Mouse (Mus musculus) 416B (cell line): ENCODE data around the gene Cdh8.

Source experiments
- DNase-seq: peaks from one replicate; pipeline ENCODE4 v3.0.0; 2011; ENCODE audit warnings: low read depth

Cdh8 gene

DNA sequence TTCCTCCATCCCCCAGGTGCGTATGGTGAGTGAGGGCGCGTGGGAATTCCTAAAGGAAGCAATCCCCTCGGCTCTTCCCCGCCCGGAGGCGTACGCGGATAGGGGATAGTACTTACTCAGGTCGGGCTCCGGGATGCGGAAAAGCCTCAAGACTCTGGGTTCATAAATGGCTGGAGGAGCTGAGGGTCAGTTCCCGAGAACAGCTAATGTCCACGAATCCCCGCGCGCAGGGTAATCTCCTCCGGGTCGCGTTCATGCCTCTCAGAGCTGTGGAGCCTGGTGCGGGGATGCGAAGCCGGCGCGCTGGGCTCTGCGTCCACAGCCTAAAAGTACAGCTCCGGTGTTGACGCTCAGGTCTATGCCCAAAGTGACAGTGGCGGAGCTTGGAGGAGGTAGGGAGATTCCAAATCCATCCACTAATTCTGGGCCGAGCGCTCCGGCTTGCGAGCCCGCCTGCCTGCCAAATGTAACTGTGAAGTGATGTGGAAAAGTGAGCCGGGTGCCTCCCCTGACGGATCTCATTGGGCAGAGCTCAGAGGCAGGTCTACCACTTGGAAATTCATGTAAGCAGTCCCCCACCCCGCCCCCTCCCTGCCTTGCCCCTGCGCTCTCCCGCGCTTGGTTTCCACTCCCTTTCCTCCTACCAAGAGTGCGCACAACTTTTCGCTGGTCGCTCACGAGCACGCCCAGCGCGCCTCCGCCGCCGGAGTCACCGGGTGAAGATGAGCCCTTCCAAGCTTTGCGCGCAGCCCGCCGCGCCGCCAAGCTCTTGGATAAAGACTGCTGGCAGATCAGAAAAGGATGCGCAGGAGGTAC, at the start of gene Cdh8:
Gene Cdh8 (minus strand): TSS at position 506 of the 816 bp plus-strand sequence.
- no peak for DNase-seq

DNA sequence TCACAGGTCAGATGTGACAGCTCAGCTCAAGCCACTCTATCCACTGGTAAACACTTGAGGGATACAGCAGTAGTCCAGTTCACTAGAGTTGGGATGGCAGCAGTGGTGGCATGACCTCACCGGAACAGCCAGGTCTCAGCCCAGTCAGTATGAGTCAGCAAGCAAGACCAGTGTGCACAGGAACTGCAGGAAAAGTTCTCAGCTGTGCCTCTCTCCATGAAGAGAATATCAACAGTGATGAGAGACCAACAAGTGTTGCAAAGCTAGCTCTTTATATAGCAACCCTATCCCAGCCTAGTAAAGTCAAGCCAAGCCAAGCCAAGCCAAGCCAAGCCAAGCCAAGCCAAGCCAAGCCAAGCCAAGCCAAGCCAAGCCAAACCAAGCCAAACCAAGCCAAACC, 30.2 kb upstream of the Cdh8 start:
- DNase-seq = no peak

DNA sequence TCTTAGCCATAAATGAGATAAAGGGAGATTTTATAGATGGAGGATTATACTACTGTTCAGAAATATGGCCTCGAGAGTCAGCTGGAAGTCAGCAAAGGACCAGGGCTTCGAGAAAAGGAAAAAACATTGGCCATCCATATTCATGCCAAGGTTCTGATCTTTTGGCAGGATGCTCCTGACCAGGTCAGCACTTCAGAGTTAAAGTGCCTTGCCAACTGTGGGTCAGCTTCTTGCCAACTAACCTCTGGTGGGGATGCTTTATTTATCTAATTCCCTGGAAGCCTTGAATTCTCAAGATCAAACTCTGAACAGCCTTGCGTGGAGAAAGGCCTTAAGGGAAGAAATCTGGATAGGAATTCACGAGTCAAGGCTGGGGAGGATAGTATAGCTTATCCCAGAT, 9.6 kb upstream of the Cdh8 start:
- DNase-seq = no peak

DNA sequence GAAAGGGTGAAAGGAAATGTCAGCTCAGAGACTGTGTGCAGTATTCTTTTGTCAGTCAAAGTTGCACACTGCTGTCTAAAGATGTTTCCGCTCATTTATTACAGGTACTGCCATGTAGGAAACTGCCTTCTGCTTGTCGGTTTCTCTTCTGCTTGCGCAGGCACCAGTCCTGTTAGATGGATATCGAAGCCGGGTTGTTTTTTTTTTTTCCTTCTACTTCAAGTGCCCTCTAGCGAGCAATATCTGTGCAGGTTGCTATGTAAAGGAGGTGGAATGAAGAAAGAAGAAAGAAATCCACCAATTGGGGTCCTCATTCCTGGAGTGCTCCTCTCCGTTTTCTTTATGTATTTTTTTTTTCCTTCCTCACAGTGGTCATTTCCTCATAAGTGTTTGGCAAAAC, 5.2 kb upstream of the Cdh8 start:
- no peak for DNase-seq

DNA sequence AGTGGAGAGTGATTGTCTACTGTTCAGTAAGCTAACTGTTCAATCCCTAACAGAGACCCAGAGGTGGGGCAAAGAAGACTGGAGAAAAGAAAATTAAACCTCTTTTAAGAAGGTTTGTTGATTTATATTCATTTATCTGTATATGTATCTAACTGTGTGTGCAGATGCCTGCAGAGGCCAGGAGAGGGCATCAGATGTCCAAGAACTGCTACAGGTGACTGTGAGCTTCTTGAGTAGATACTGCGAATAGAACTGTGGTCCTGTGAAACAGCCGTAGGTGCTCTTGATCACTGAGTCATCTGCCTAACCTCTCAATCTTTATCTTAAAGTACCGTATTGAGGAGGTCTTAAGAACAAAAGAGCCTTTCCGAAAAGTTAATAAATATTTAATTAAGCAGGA, 3.5 kb upstream of the Cdh8 start:
- peak; percentile 2 for DNase-seq

DNA sequence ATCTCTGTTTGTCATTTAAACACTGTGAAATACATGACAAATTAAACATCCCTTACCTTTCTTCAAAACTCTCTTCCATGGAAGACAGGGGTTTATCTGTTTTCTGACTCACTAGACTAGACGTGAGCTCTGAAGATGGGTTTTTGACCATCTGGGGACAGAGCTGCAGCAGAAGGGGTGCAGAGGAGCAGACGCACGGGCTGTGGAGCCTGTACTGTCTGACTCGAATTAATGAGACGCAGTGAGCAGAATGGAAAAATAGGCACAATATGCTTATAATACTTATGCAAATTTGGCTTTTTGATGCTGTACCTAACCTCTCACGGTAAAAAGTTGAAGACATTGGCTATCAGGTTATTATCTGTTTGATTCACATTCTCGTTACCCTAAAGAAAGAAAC, 1.2 kb upstream of the Cdh8 start:
- no peak for DNase-seq

DNA sequence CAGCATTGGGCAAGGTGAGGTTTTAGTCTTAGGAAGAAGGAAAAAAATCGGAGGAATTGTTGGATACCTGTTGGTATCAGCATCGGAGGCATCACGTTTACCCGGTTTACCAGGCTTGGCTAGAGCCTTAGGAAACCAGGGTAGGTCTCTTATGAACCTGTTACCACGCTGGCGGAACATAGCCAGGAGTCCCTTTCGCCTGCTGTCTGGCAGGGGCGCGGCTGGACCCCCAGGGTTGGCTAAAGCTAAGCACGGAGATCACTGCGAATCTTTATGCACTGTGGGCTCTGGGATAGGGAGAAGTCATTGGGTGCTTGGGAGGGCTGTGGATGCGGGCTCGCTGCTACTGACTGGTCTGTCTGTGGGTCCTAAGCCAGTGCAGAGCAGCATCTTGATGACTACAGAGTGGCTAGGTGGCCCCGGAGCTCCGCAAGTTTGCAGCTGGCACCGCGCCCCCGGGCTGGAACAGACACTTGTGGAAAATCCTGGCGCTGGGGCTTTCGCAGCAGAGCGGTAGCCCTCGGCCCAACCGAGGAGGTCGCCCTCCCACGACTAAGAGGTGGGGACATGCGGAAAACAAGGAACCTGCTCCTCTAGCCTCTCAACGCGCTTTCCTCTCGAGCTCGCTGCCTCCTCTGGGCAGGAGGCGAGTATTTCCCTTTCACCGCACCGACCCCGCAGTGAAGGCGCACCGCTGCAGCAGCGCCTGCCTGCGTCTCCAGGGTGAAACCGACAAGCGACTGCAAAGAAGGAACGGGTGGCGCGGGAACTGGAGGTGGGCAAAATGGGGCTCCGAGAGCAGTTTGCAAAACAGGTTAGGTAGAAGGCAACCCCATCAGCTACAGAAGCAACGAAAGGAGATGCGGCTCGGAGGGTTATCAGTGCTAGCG, 950 bp downstream of the Cdh8 start:
- no peak for DNase-seq

DNA sequence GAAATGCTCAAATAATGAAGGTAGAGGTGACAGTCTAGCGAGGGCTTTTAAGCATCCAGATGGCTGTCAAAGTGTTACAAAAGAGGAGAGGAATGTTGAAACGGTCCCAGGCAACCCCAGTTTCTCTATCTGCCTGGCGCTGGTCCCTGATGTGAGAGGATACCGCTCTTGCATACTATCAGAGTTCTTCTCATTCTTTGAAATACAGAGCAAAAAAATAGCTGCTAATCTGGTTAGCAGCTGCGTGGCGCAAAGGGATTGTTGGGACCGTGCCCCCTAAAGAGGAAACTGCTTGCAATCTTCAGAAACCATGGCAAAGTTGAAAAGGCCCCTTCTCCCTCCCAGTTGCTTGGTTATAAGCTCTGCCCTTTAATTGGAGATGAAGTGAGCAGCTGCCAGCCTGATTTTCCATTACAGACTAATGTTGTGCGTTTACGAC, 1.8 kb downstream of the Cdh8 start:
- no peak for DNase-seq

DNA sequence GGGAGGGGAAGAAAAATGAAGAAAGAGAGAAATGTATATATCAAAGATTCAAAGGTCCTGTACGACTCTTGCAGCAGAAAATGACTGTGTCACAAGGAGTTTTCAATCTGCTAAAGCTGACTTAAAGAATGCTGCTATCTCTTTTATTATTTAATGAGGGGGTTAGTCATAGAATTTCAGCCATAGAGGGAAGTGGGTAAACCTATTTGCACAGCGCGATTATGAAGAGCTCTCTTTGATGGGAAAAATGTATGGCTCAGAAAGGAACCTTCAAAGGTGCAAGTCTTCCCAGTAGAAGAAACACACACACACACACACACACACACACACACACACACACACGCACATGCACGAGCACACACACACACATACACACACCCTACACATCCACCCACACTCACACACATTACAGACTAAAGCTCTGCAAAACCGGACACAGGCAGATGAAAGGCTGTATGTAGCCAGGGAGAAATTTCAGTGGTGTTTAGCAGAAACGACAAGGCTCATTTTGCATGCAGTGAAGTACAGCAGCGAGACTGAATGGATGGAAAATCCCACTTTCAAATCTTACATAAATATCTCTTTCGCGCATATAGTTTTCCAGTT, 2.3 kb downstream of the Cdh8 start:
- no peak for DNase-seq

DNA sequence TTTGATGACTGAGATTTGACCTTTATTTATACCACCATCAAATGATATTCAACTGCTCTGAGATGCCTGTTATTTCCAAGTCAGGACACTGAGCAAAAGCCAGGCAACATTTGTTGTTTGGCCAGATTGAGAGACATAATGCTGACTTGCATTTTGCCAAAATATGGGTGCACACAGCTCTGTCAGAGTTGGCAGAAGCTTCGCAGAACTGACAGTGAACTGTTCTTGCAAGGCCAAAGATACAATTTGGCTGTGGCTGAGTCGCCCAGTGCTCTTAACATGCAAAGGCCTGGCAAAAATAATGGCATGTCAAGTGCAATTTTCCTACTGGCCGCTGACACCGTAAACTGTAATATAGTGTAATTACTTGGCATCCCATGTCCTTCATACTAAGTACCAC, 22.4 kb downstream of the Cdh8 start:
- DNase-seq = no peak

DNA sequence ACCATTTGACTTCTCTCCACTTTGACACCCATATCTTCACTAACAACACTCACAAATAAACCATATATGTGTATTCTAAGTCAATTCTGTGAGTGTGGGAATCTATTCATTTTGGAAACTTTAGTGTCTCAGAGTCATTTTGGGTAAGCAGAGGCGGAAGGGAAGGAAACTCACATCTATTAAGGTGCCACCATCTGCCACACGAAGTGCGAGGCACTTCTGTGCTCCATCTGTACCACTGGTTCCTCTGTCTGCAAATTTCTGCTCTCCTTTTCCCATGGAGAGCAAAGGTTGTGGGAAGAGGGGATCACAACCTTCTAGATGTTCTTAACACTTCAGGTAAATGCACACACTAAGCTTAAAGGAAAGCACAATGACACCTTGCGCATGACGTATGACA, 46.2 kb downstream of the Cdh8 start:
- no peak for DNase-seq

DNA sequence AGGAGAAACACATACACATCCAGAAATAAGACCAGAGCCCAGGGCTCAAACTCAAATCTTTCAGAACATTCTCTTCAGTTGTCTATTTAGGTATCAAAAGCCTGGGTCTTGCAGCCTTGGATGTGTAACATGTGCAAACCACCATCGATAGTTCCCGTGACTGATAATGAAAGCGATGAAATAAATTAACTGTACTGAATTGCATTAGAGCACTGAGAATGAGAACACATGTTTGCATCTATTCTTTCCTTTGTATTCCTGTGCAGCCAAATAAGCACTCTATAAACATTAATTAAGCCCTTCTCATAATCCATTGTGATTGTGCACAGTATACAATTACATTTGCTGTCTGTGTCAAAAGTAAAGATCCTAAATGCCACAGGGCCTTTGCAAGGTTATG, 47.1 kb downstream of the Cdh8 start:
- no peak for DNase-seq

DNA sequence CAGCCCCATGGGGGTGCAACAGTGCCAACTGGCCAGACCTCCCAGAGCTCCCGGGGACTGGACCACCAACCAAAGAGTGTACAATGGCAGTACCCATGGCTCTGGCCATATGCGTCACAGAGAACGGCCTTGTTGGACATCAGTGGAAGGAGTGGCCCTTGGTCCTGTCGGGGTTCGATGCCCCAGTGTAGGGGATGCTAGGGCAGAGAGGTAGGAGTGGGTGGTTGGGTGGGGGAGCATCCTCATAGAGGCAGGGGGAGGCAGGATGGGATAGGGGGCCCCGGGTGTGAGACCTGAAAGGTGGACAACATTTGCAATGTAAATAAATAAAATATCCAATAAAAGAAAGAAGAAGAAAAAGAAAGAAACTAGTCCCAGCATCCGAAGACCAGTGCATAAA, 47.8 kb downstream of the Cdh8 start:
- no peak for DNase-seq

DNA sequence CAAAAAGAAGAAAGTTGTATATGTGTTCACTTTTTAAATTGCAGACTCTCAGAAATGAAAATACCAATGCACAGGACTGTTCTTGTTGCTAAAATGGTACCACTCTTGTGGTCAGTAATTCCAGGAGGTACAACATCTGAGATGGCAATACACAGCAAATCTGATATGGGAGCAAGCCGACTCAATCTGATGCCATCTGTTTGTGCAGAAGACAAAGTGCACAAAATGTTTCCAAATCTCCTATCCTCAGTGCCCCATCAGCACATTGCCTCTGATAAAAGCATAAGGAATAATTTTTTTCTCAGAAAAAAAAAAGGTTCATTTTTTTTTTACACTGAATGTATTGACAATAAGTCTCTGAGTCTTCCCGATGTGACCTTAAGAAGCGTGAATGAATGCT, 62.3 kb downstream of the Cdh8 start:
- DNase-seq = no peak

DNA sequence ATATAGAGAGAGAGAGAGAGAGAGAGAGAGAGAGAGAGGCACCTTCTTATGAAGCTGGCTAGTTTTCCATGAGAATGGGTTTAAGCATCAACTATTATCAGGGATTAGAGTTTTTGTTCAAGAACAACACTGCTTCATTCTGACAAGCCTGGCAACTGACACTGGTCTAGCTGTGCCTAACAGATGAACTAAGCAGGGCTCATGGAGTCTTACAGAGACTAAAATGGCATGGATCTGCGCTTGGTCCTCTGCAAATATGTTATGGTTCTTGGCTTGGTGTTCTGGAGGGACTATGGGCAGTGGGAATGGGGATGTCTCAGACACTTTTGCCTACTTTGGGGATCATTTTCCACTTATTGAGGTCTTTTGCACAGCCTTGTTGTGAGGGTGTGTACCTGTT, 63.0 kb downstream of the Cdh8 start:
- DNase-seq = no peak

DNA sequence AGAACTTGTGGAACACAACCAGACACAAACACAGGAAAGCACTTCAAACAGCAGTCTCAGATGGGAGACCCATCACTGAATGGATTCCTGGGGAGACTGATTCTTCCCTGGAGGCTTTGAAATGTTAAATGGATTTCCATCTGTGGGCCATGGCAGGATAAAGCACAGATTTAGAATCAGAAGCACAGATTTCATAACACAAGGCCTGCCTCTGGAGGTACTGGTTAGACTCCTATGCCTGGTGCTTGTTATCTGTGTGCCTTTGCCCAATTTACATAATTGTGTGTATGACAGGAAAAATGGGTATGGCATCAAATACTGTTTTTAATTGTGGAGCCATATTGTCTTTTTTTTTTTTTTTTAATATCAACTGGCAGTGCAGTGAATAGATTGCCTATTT, 66.8 kb downstream of the Cdh8 start:
- DNase-seq = no peak

DNA sequence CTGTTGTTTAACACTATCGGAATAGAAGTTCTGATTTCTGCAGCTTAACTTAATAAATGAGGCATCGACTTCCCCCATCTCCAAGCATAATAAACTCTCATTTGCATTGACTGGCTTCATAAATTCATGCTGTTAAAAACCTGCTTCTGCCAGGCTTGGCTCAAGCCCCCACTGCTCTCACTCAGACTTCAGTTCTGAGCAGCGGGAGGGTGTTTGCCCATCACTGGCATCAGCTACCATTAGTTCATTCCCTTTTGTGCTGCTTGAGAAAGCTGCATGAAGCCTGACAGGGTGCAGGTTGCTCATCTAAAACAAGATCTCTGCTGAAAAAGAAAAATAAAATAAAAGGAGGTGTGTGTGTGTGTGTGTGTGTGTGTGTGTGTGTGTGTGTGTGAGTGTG, 67.7 kb downstream of the Cdh8 start:
- DNase-seq = no peak

DNA sequence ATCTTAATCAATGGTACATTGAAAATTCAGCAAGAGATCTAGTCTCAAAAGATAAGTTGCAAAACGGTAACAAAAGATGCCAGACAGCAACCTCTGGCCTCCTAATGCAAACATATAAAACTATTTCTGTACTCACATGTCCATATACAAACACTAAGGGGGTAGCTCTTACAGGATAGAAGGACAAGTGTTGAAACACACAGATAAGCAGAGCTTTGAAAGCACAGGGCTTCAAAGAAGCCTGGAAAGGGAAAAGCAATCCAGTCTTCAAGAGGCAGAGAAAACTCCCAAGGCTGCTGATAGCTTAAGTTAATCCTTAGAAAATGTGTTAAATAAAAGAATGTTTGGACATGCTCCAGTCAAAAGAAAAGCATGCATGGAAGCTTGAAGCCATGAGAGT, 77.0 kb downstream of the Cdh8 start:
- DNase-seq = no peak

DNA sequence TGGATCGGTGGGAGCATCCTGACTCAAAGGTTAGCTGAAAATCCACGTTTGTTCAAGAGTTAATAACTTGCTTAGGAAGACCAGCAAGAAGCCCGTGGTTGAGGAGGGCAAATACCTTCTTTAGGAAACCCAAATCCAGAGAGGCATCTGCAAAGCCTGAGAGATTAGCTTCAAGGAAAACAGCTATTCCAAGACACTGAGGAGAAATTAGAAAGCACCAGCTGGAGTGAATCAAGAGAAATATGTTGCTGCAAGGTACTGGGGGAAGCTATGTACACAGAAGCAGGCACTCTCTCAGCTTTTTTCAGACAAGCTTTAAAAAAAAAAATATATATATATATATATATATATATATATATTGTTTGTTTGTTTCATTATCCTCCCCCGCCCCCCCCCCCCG, 88.7 kb downstream of the Cdh8 start:
- no peak for DNase-seq

DNA sequence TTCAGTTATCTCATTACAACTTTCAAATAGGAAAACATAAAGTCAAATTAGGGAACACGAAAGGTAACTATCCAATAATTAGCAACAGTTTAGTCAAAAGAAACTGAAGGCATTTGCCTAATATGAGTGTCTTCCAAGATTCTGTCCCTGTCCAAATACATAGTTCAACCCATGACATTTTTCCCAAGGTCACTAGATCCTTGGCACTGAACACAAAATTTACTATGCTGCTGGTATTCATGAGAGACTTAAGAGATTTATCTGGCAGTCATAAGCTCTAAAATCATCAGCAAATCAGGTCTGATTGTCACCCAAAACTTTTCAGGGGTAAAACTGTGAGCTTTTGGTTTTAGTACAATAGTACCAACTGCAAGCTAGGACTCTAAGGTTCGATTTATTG, 101.7 kb downstream of the Cdh8 start:
- DNase-seq = no peak

DNA sequence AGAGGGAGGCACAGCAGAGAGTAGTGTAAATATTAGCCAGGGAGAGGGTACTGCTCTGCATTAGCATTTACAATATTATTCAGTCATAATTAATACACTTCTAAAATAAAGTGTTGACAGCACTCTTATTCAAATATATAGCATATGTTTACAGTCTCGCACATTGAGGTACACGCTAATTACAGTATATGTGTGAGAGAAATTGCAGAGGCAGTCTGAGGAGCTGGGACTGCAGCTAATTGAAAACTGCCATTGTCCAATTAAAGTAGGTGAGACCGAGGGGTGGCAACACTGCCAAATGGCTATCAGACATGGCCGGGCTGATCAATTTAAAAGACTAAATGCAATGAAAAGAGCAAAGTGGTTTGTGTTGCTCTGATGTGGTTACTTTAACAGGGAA, 112.1 kb downstream of the Cdh8 start:
- DNase-seq = no peak

DNA sequence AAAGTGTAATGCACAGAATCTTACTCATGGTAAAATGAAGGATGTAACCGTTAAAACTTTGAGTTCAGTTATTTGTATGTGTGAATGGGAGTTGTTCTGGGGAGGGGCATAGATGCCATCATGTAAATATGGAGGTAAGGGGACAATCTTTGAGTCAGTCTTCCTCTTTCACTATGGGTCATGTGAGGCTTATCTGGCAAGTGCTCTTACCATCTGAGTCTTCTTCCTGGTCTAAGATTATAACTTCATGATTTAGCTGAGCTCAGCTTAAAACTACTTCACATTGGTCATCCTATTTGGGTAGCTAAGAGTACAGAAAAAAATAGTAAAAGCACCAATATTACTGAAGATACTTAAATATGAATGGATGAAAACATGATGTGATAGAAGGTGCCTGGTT, 126.1 kb downstream of the Cdh8 start:
- no peak for DNase-seq

DNA sequence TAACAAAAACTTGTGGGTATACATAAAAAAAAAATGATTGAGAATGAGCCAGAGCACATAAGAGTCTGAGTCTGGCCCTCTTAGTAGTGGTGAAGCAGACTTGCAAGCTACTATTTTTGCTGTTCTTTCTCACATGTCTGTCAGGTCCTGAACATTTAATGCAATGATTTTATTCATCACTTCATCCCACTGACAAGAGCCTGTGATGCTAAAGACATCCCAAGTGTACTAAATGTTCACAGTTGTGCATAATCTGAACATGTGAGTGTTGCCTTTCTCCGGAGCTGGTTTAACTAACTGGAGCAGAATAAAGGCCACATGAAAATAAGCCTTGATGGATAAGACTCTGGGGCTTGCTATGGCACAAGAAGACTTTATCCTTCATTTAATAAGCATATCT, 131.2 kb downstream of the Cdh8 start:
- no peak for DNase-seq
